Mouse (Mus musculus) embryonic facial prominence, embryonic 13.5 days (tissue): ENCODE measurements around the gene Fgfr2. TPM values are rescaled to one million over a fixed set of nuclear protein-coding genes. Genes with fewer than 3 reads are reported as not detected.

Source experiments
- ATAC-seq: fragments of 200-750 bp; cut with Nextera tagmentation; 2 replicates; pipeline ENCODE4 v1.8.0; 2017; ENCODE audit warnings: low read depth; ENCODE audit not compliant: insufficient number of reproducible peaks, insufficient read depth, low FRiP score, low TSS enrichment
- H3K27ac ChIP-seq: fragments of 300-500 bp; sonication (generic); 2 replicates; pipeline ENCODE4 v1.5.1; 2015; ENCODE audit warnings: moderate library complexity, mild to moderate bottlenecking, inconsistent platforms
- H3K27me3 ChIP-seq: fragments of 300-500 bp; sonication (generic); 2 replicates; pipeline ENCODE4 v1.6.1; 2015; ENCODE audit warnings: mild to moderate bottlenecking, inconsistent platforms
- H3K36me3 ChIP-seq: fragments of 300-500 bp; sonication (generic); 2 replicates; pipeline ENCODE4 v1.6.1; 2015; ENCODE audit warnings: mild to moderate bottlenecking, inconsistent platforms
- H3K4me1 ChIP-seq: fragments of 300-500 bp; sonication (generic); 2 replicates; pipeline ENCODE4 v1.6.1; 2015; ENCODE audit warnings: inconsistent platforms
- H3K4me2 ChIP-seq: fragments of 300-500 bp; sonication (generic); 2 replicates; pipeline ENCODE4 v1.6.1; 2015; ENCODE audit warnings: moderate library complexity, mild to moderate bottlenecking, inconsistent platforms
- H3K4me3 ChIP-seq: fragments of 300-500 bp; sonication (generic); 2 replicates; pipeline ENCODE4 v1.5.1; 2015; ENCODE audit warnings: mild to moderate bottlenecking, inconsistent platforms
- H3K9ac ChIP-seq: fragments of 300-500 bp; sonication (generic); 2 replicates; pipeline ENCODE4 v1.6.1; 2015; ENCODE audit warnings: mild to moderate bottlenecking, inconsistent platforms
- H3K9me3 ChIP-seq: fragments of 300-500 bp; sonication (generic); 2 replicates; pipeline ENCODE4 v1.6.1; 2016; ENCODE audit warnings: inconsistent platforms
- WGBS: fragments of 180-500 bp; shearing (Covaris S2); methylation state at CpG from one replicate; pipeline ENCODE4 v1.1.7; 2015; ENCODE audit warnings: mixed read lengths; 5-methylcytosine and 5-hydroxymethylcytosine counted together
- polyA plus RNA-seq: library from polyadenylated mRNA; unstranded; fragments of >200 nt; fragmentation: Nextera tagmentation; extraction: Ambion mirVana; gene quantifications from 2 replicates; pipeline ENCODE4 v1.2.1, GENCODE M21; 2015

Fgfr2 gene
- polyA plus RNA-seq, 1 experiment from 2014 or later = 174 TPM

DNA sequence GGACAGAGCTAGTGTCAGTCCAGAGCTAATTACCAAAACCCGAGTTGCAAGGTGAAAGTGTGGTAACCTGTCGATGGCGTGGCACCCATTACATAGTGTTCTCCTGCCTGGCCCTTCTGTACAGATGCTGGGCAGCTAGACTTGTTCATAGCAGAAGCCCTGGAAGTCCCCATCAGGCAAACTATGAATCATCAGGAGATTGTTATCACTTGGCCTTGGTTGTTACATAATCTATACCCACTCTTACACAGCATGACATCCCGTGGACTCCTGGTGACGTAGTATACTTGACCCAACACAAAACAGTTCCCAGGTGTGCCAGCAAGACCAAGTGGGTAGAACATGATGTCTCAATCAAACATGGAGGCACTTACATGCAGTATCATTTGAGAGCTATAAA is 2885.9 kb downstream of the Fgfr2 start:
- peaks cover 26% of the 10 kb centered on the region for H3K4me1 ChIP-seq
- WGBS = 67% methylated on average over 5 of the region's 5 CpGs
- H3K9me3 ChIP-seq = no peaks in the 10 kb centered on the region
- no peak overlapping the region for H3K4me2 ChIP-seq
- H3K4me3 ChIP-seq = no peak overlapping the region
- no peak overlapping the region for H3K27ac ChIP-seq
- no peaks in the 10 kb centered on the region for H3K27me3 ChIP-seq
- peaks cover 67% of the 10 kb centered on the region for H3K36me3 ChIP-seq
- ATAC-seq = no peak
- H3K9ac ChIP-seq = no peak overlapping the region

DNA sequence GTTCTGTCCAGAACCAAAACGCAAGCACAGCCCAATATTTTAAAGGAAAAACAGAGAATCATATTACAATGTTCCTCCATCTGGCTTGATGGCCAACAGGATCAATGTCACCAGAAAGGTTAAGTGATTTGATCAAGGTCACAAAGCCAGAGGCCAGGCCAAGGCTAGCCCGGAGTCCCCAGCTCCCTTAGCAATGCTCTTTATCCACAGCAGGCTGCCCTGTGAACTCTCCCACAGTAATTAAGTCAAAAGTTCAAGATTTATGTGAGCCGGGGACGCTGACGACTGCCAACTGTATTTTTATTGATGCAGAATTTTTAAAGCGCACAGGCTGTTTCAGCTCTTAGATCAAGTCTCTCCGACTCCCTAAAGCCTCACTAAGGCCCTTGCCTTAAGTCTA is 2889.4 kb downstream of the Fgfr2 start:
- peaks cover 26% of the 10 kb centered on the region for H3K4me1 ChIP-seq

DNA sequence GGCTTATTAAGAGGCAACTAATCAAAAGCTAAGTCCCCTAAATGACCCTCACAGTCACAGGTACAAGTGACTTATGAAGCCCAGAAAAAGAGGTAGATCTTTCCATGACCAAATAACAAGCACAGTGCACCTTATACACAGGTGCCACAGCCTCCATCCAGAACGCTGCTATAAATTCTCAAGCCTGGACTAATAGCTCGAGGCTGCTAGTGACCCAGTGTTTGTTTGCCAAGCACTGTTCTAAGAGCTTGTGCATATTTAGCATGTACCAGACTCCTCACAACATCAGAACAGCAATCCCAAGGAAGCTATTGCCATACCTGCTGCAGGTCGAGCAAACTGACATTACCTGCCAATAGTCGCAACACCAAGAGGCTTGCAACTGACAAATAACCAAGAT is 2893.1 kb downstream of the Fgfr2 start:
- H3K9me3 ChIP-seq = no peaks in the 10 kb centered on the region
- WGBS = 87% methylated on average over 4 of the region's 4 CpGs
- no peaks in the 10 kb centered on the region for H3K27me3 ChIP-seq
- H3K36me3 ChIP-seq = peaks cover 46% of the 10 kb centered on the region
- no peak overlapping the region for H3K4me2 ChIP-seq
- H3K4me3 ChIP-seq = no peak overlapping the region
- H3K9ac ChIP-seq = no peak overlapping the region
- ATAC-seq = no peak
- H3K27ac ChIP-seq = no peak overlapping the region
- H3K4me1 ChIP-seq = peaks cover 40% of the 10 kb centered on the region

More for the DNA sequence above, 2889.4 kb downstream of the Fgfr2 start:
- Histone ChIP-seq H3K27ac (no peak overlapping the region), H3K4me2 (no peak overlapping the region), H3K9ac (no peak overlapping the region), H3K9me3 (no peaks in the 10 kb centered on the region), H3K4me3 (no peak overlapping the region), H3K36me3 (peaks cover 46% of the 10 kb centered on the region), H3K27me3 (no peaks in the 10 kb centered on the region)
- WGBS = 38% methylated on average over 7 of the region's 7 CpGs
- no peak for ATAC-seq

DNA sequence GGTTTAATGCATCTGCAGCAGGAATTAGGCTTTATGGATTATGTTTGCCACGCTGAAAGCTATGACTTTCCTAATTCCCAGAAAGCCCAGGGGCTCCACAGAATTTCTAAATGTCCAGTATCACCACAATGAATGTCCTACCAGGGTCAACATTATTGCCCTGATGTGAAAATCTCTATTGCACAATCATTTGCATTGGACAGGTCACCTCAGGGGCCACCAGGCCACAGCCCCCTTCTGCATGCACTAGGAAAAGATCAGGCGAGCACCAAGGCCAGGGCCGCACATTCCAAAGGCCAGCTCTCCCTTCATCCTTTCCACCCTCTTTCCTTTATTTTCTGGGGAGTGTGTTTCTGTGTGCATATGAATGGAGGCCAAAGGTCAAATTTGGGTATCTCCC is 2897.9 kb downstream of the Fgfr2 start:
- no peak for ATAC-seq
- no peaks in the 10 kb centered on the region for H3K9me3 ChIP-seq
- H3K9ac ChIP-seq = no peak overlapping the region
- WGBS = 85% methylated on average over 3 of the region's 3 CpGs
- H3K27ac ChIP-seq = no peak overlapping the region
- peaks cover 60% of the 10 kb centered on the region for H3K4me1 ChIP-seq
- H3K4me2 ChIP-seq = no peak overlapping the region
- H3K36me3 ChIP-seq = peaks cover 29% of the 10 kb centered on the region
- no peaks in the 10 kb centered on the region for H3K27me3 ChIP-seq
- no peak overlapping the region for H3K4me3 ChIP-seq

DNA sequence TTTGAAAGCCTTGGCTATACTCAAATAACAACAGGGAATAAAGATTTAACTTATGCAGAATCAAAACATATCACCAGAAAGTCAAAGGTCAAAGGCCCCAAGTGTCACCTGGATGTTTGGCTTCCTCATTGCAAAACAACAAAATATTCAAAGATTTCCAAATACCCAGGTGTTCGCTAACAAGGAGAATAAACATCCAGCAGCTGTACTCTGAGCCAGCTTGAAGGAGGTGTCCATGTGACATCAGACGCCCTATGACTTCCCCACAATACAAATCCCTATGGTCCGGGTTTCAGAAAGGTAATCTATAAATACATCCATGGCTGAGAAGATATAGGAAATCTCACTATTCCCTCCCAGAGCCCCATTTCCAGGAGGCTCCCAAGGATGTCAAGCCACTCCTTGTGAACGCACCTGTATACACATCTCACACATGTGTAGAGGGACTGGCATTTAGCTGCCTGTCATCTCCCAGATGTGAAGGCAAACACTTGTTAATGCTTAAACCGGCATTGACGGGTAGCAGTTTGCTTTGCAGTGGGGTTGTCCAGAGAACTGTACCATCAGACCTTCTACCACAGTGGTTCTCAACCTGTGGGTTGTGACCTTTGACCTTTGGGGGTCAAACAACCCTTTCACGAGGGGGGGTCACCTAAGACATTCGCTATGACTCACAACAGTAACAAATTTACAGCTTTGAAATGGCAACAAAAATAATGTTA is 2900.4 kb downstream of the Fgfr2 start:
- H3K27me3 ChIP-seq = no peaks in the 10 kb centered on the region
- WGBS = 71% methylated on average over 8 of the region's 8 CpGs
- no peak for ATAC-seq
- no peak overlapping the region for H3K4me2 ChIP-seq
- no peaks in the 10 kb centered on the region for H3K9me3 ChIP-seq
- no peak overlapping the region for H3K4me3 ChIP-seq
- H3K9ac ChIP-seq = no peak overlapping the region
- H3K36me3 ChIP-seq = peaks cover 39% of the 10 kb centered on the region
- peaks cover 56% of the 10 kb centered on the region for H3K4me1 ChIP-seq
- no peak overlapping the region for H3K27ac ChIP-seq

DNA sequence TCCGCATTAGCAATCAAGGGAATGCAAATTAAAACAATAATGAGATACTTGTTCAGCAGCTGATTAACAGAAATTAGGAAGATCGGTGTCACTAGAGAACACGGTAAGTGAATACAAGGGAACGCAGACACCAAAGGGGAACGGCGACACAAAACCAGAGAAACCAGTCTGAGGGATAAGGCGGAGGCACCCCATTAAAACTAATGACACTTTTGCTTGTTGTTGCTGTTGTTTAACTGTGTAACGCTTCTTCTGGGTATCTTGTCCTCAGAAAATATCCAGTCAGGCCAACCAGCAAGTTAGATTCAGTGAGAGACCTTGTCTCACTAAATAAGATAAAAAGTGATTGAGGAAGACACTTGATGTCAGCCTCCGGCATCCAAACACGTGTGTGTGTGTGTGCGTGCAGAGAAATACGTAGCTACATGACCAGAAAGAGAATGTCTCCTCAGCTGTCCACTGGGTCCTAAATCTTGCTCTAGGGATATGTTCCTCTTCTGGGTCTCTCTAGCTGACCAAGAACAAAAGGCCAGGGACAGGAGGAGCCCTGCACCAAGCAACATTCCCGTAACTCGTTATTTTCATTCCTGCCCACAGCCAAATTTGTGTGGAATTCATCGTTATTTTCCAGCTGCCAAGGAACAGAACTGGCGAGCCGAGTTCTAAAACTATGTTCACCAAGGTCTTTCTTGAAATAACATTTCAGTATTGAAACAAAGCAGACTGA is 2901.3 kb downstream of the Fgfr2 start:
- Histone ChIP-seq H3K36me3 (peaks cover 34% of the 10 kb centered on the region), H3K27me3 (no peaks in the 10 kb centered on the region), H3K27ac (no peak overlapping the region), H3K9ac (no peak overlapping the region), H3K4me3 (no peak overlapping the region), H3K4me1 (peaks cover 47% of the 10 kb centered on the region), H3K4me2 (no peak overlapping the region), H3K9me3 (no peaks in the 10 kb centered on the region)
- WGBS = 68% methylated on average over 17 of the region's 17 CpGs
- no peak for ATAC-seq

DNA sequence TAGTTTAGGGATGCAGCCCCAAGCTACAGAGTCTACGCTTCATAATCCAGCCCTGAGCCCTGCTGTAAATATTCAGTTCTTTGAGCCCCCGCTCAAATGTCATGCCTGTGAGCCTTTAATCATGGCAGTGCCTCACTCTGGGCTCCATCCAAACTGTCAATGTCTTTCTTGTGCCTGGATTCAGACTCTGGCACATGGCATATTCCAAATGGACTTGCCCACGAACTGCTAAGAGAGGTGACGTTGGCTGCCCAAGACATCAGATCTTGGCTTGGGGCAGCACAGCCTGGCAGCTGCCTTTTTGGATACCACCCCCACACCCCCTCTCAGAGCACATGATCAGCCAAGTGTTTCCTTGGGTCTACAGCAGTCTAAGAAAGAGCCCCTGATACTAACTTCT is 2902.5 kb downstream of the Fgfr2 start:
- WGBS = 57% methylated on average over 4 of the region's 4 CpGs

DNA sequence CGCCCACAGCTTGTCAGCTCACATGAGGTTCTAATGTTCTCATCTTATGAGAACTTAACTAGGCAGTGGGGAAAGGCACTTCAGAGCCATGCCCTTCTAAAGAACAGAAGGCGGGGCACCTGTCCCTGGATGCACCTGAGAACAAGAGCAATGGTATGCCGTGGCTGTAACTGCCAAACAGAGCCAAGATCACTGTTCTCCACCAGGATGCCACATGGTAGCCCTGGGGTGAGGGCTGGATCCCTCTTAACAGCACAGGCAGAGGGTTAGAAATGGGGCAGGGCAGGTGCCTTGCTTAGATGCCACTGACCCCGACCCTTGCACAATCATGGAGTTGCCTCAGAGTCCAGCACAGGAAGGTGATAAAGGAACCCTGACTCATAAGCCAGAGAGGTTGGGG is 2903.3 kb downstream of the Fgfr2 start:
- H3K4me2 ChIP-seq = no peak overlapping the region
- no peak overlapping the region for H3K9ac ChIP-seq
- WGBS = 89% methylated on average over 4 of the region's 4 CpGs
- peaks cover 52% of the 10 kb centered on the region for H3K4me1 ChIP-seq
- H3K4me3 ChIP-seq = no peak overlapping the region
- H3K9me3 ChIP-seq = no peaks in the 10 kb centered on the region
- peaks cover 27% of the 10 kb centered on the region for H3K36me3 ChIP-seq
- ATAC-seq = no peak
- H3K27me3 ChIP-seq = no peaks in the 10 kb centered on the region
- H3K27ac ChIP-seq = no peak overlapping the region

More for the DNA sequence above, 2902.5 kb downstream of the Fgfr2 start:
- Histone ChIP-seq H3K27me3 (no peaks in the 10 kb centered on the region), H3K4me3 (no peak overlapping the region), H3K4me2 (no peak overlapping the region), H3K27ac (no peak overlapping the region), H3K36me3 (peaks cover 22% of the 10 kb centered on the region), H3K9ac (no peak overlapping the region), H3K4me1 (peaks cover 45% of the 10 kb centered on the region), H3K9me3 (no peaks in the 10 kb centered on the region)
- no peak for ATAC-seq

DNA sequence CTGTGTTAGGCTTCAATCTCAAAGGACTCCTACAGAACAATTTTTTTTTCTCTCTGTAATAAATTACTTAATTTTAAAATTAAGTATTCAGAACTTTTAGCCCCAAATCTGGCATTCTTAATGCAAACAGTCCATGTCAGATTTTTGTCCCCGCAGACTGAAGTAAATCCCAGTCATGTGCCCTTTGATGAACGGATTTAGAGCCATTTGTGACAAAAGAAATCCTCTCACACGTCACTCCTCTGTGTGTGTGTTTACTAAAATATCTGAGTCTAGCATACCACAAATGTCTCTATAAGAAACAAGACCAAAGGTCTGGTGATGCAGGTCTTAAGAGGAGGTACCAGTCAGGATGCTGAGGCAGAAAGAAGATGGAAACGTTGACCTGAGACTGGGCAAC is 2906.9 kb downstream of the Fgfr2 start:
- Histone ChIP-seq H3K4me2 (no peak overlapping the region), H3K9me3 (no peaks in the 10 kb centered on the region), H3K36me3 (peaks cover 55% of the 10 kb centered on the region), H3K4me1 (peaks cover 63% of the 10 kb centered on the region), H3K27me3 (no peaks in the 10 kb centered on the region), H3K27ac (peak overlapping the region; percentile 44; the same call in 1 of the 2 replicates), H3K4me3 (no peak overlapping the region), H3K9ac (no peak overlapping the region)
- ATAC-seq = no peak
- WGBS = 35% methylated on average over 4 of the region's 4 CpGs

DNA sequence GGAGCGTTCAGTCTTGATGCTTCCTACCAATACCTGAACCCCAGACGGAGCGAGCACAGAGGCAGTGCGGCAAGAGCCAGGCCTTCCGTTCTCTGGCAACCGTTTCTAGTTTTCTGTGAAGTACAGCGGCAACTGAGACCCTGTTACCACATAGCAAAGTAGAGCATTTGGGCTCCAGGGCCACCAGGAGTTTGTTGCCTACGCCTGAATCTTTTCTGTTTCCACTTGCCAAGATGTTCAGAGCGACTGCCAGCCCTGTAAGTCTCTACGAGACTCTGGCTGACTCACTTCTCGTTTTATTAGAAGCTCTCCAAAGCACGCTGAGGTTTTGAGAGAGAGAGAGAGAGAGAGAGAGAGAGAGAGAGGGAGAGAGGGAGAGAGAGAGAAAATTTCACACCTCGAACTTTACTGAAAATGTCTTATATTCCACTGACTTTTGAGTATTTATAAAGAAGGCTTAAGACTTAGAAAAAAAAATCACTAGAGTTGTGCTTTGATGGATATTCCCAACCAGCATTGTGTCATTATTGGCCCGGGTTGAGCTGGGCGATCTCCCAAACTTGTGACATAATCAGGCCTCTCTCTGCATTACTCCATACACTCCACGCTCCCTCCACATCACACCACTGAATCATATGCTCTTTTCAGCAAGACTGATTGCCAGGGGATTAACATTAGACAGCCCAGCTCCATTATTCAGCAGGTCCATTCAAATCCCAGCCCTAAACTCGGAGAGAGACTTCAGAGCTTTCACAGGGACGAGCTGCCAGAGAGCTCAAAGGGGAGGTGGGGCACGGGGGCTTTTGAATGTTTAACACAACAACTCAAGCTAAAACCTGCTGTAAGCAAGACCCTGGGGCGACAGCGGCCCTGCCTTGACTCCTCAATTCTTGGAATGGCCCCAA is 2907.6 kb downstream of the Fgfr2 start:
- no peak overlapping the region for H3K9ac ChIP-seq
- H3K4me2 ChIP-seq = no peak overlapping the region
- no peaks in the 10 kb centered on the region for H3K27me3 ChIP-seq
- ATAC-seq = no peak; the same call in 1 of the 2 replicates
- peak overlapping the region; percentile 44; the same call in 1 of the 2 replicates for H3K27ac ChIP-seq
- peaks cover 56% of the 10 kb centered on the region for H3K36me3 ChIP-seq
- no peaks in the 10 kb centered on the region for H3K9me3 ChIP-seq
- WGBS = 54% methylated on average over 21 of the region's 21 CpGs
- H3K4me3 ChIP-seq = no peak overlapping the region
- H3K4me1 ChIP-seq = peaks cover 63% of the 10 kb centered on the region

DNA sequence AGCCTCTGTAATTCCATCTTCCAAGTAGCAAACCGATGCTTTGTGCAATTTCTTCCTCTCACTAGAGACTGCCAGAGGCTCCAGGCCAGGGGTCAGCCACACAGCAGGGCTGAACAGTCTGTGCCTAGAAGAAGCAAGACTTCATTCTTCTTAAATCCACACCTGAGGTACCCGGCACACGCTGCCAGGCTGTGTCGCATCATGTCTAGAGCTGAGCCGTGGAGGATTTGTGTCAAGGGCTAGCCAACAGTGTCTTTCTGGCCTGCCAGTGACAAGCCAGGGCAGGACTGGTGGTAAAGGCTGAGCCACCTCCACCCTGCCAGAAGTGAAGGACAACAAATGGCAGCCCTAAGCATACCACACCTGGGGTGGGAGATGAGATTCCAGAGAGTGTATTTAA is 2910.0 kb downstream of the Fgfr2 start:
- no peaks in the 10 kb centered on the region for H3K9me3 ChIP-seq
- no peak overlapping the region for H3K4me3 ChIP-seq
- H3K4me2 ChIP-seq = no peak overlapping the region
- H3K4me1 ChIP-seq = peaks cover 72% of the 10 kb centered on the region
- WGBS = 78% methylated on average over 5 of the region's 5 CpGs
- no peak overlapping the region for H3K27ac ChIP-seq
- peaks cover 64% of the 10 kb centered on the region for H3K36me3 ChIP-seq
- H3K27me3 ChIP-seq = no peaks in the 10 kb centered on the region
- H3K9ac ChIP-seq = no peak overlapping the region
- ATAC-seq = no peak
